Mouse (Mus musculus): ENCODE measurements around the gene Tdrd9. TPM values are rescaled to one million over a fixed set of nuclear protein-coding genes. Genes with fewer than 3 reads are reported as not detected.
"Not testable (repeated sequence)": the region's sequence is repeated elsewhere in the genome, so short reads cannot be mapped to it uniquely, and the experiment has no call there.

Gene Tdrd9
- polyA plus RNA-seq, 1 experiment, result 0.25 TPM

- Histone ChIP-seq H3K4me1 (ENCODE audit: control insufficient read depth, insufficient read depth, low read length) (no peaks in the 10 kb centered on the region), H3K27ac (ENCODE audit: insufficient read depth, low read length) (no peak overlapping the region), H3K4me3 (ENCODE audit: insufficient read depth, low read length) (no peak overlapping the region)
- TF ChIP-seq POLR2A (IDR thresholded peaks at IDR 0.05; ENCODE audit: extremely low read depth, insufficient read depth, low read length) (no peak), CTCF (IDR thresholded peaks at IDR 0.05; ENCODE audit: extremely low read depth, insufficient read depth, low read length) (no peak)
Measured at GRCm38 (mm10) chr12:111938623-111939177, 32.7 kb upstream of the Tdrd9 start.

- Histone ChIP-seq H3K27ac (ENCODE audit: insufficient read depth, low read length) (no peak overlapping the region), H3K4me1 (ENCODE audit: control insufficient read depth, insufficient read depth, low read length) (no peaks in the 10 kb centered on the region), H3K4me3 (ENCODE audit: insufficient read depth, low read length) (no peak overlapping the region)
- TF ChIP-seq POLR2A (IDR thresholded peaks at IDR 0.05; ENCODE audit: extremely low read depth, insufficient read depth, low read length) (no peak), CTCF (IDR thresholded peaks at IDR 0.05; ENCODE audit: extremely low read depth, insufficient read depth, low read length) (no peak)
Measured at GRCm38 (mm10) chr12:111943421-111944064, 27.8 kb upstream of the Tdrd9 start.

- H3K4me3 ChIP-seq (ENCODE audit: insufficient read depth, low read length); H3K4me1 ChIP-seq (ENCODE audit: control insufficient read depth, insufficient read depth, low read length): not testable (repeated sequence)
- H3K27ac ChIP-seq (ENCODE audit: insufficient read depth, low read length), result peak overlapping the region; percentile 21; the same call in 1 of the 2 replicates
Measured at GRCm38 (mm10) chr12:111944065-111944987, 27.0 kb upstream of the Tdrd9 start.

- H3K27ac ChIP-seq (ENCODE audit: insufficient read depth, low read length), result peak overlapping the region; percentile 39; the same call in 1 of the 2 replicates
- H3K4me3 ChIP-seq (ENCODE audit: insufficient read depth, low read length), result no peak overlapping the region
- TF ChIP-seq POLR2A (IDR thresholded peaks at IDR 0.05; ENCODE audit: extremely low read depth, insufficient read depth, low read length), result no peak
- no peak for TF ChIP-seq CTCF (IDR thresholded peaks at IDR 0.05; ENCODE audit: extremely low read depth, insufficient read depth, low read length)
- 0 out of 2 replicates have a peak, but pooled peaks cover 1% of the 10 kb centered on the region for H3K4me1 ChIP-seq (ENCODE audit: control insufficient read depth, insufficient read depth, low read length)
Measured at GRCm38 (mm10) chr12:111945115-111945514, 26.2 kb upstream of the Tdrd9 start.

- H3K4me3 ChIP-seq (ENCODE audit: insufficient read depth, low read length); H3K4me1 ChIP-seq (ENCODE audit: control insufficient read depth, insufficient read depth, low read length); H3K27ac ChIP-seq (ENCODE audit: insufficient read depth, low read length): not testable (repeated sequence)
Measured at GRCm38 (mm10) chr12:111945765-111946655, 25.3 kb upstream of the Tdrd9 start.

GRCm38 (mm10) chr12:111946716-111947115, 24.6 kb upstream of the Tdrd9 start:
- Histone ChIP-seq H3K4me3 (ENCODE audit: insufficient read depth, low read length) (no peak overlapping the region), H3K27ac (ENCODE audit: insufficient read depth, low read length) (no peak overlapping the region), H3K4me1 (ENCODE audit: control insufficient read depth, insufficient read depth, low read length) (0 out of 2 replicates have a peak, but pooled peaks cover 1% of the 10 kb centered on the region)
- TF ChIP-seq POLR2A (IDR thresholded peaks at IDR 0.05; ENCODE audit: extremely low read depth, insufficient read depth, low read length) (no peak), CTCF (IDR thresholded peaks at IDR 0.05; ENCODE audit: extremely low read depth, insufficient read depth, low read length) (peak; percentile 75)

- H3K27ac ChIP-seq (ENCODE audit: insufficient read depth, low read length), result peak overlapping the region; percentile 43
- H3K4me1 ChIP-seq (ENCODE audit: control insufficient read depth, insufficient read depth, low read length), result 0 out of 2 replicates have a peak, but pooled peaks cover 1% of the 10 kb centered on the region
- no peak overlapping the region for H3K4me3 ChIP-seq (ENCODE audit: insufficient read depth, low read length)
- TF ChIP-seq CTCF (IDR thresholded peaks at IDR 0.05; ENCODE audit: extremely low read depth, insufficient read depth, low read length), result no peak
- TF ChIP-seq POLR2A (IDR thresholded peaks at IDR 0.05; ENCODE audit: extremely low read depth, insufficient read depth, low read length), result no peak
Measured at GRCm38 (mm10) chr12:111950486-111950885, 20.9 kb upstream of the Tdrd9 start.

- Histone ChIP-seq H3K27ac (ENCODE audit: insufficient read depth, low read length) (peak overlapping the region; percentile 72), H3K4me1 (ENCODE audit: control insufficient read depth, insufficient read depth, low read length) (0 out of 2 replicates have a peak, but pooled peaks cover 1% of the 10 kb centered on the region), H3K4me3 (ENCODE audit: insufficient read depth, low read length) (no peak overlapping the region)
- TF ChIP-seq POLR2A (IDR thresholded peaks at IDR 0.05; ENCODE audit: extremely low read depth, insufficient read depth, low read length) (no peak), CTCF (IDR thresholded peaks at IDR 0.05; ENCODE audit: extremely low read depth, insufficient read depth, low read length) (no peak)
Measured at GRCm38 (mm10) chr12:111951701-111952100, 19.7 kb upstream of the Tdrd9 start.

- Histone ChIP-seq H3K27ac (ENCODE audit: insufficient read depth, low read length) (no peak overlapping the region), H3K4me3 (ENCODE audit: insufficient read depth, low read length) (no peak overlapping the region), H3K4me1 (ENCODE audit: control insufficient read depth, insufficient read depth, low read length) (no peaks in the 10 kb centered on the region)
- TF ChIP-seq CTCF (IDR thresholded peaks at IDR 0.05; ENCODE audit: extremely low read depth, insufficient read depth, low read length) (no peak), POLR2A (IDR thresholded peaks at IDR 0.05; ENCODE audit: extremely low read depth, insufficient read depth, low read length) (no peak)
Measured at GRCm38 (mm10) chr12:111956173-111956572, 15.2 kb upstream of the Tdrd9 start.

All from cortical plate, adult 2 months (tissue).